Mouse (Mus musculus): Measurements from ENCODE around the gene Zfp867. TPM values are rescaled to one million over a fixed set of nuclear protein-coding genes. Genes with fewer than 3 reads are reported as not detected.
A peak's percentile ranks its signal among the peaks of the same experiment; 100 is the strongest.

Zfp867 gene
- polyA plus RNA-seq, 1 experiment from 2014 or later, result 11.6 TPM

DNA sequence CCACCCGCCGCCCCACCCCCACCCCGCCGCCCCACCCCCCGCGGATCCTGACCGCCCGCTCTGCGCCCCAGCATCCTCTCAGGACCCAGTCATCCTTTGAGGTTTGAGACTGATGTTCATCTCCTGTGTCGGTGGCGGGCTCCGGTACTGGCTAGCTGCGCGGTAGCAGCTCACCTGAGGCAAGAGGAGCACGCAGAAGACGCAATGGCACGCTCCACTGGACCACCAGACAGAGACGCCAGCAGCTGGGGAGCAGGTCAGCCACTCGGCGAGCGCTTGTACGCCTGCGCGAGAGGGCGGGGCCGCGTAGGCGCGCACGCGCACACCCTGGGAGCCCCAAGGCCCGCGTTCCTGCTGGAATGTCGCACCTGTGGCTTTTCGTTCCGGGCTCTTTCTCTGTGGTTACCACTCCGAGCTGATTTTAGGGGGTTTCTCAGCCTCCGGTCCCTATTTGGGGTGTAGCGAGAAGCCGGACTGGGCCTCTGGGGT is 22.5 kb downstream of the Zfp867 start, which contains the start of gene Jmjd4:
Jmjd4 (plus strand) TSS at position 305 of the 489 bp plus-strand sequence.
- Histone ChIP-seq H3K27ac (ENCODE audit: low read depth, low read length) (no peak within 1 kb of the TSS), H3K4me1 (ENCODE audit: control insufficient read depth, insufficient read depth, low read length) (peaks cover 7% of the 10 kb centered on the region), H3K9me3 (ENCODE audit: control insufficient read depth, low read length) (no peaks in the 10 kb centered on the region), H3K4me2 (ENCODE audit: low read depth) (peak within 1 kb of the TSS; percentile 97), H3K9ac (ENCODE audit: low read length) (peak within 1 kb of the TSS; percentile 70), H3K27me3 (ENCODE audit: control insufficient read depth, insufficient read depth, low read length) (no peaks in the 10 kb centered on the region), H3K4me3 (ENCODE audit: low read depth, low read length) (peak within 1 kb of the TSS; percentile 85), H3K36me3 (ENCODE audit: control insufficient read depth, insufficient read depth, low read length) (peaks cover 4% of the 10 kb centered on the region)
- under 1% methylated on average over 28 of the region's 40 CpGs for WGBS
- ATAC-seq (ENCODE audit: insufficient read depth, low FRiP score, low TSS enrichment) (peak; percentile 90), DNase-seq (ENCODE audit: low spot score) (peak; percentile 92)

DNA sequence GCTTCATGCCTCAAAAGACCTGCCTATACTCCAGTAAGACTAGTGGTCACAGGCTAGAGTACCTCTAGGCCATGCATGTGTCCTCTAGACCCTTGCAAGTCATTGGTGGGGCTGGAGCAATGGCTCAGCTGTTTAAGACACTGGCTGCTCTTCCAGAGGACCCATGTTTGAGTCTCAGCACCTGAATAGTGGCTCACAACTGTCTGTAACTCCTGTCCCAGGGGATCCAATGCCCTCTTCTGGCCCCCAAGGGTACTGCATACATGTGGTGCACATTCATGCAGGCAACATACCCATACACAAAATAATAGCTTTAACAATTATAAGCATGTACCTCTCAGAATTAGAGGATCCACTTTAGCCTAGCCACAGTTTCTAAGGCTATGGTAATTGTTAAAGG is 29.2 kb downstream of the Zfp867 start:
- DNase-seq (ENCODE audit: low spot score) (no peak), ATAC-seq (ENCODE audit: insufficient read depth, low FRiP score, low TSS enrichment) (no peak)
- H3K9ac ChIP-seq (ENCODE audit: low read length), result no peak overlapping the region
- no peaks in the 10 kb centered on the region for H3K27me3 ChIP-seq (ENCODE audit: control insufficient read depth, insufficient read depth, low read length)
- no peak overlapping the region for H3K27ac ChIP-seq (ENCODE audit: low read depth, low read length)
- H3K9me3 ChIP-seq (ENCODE audit: control insufficient read depth, low read length), result no peaks in the 10 kb centered on the region
- no peak overlapping the region for H3K4me3 ChIP-seq (ENCODE audit: low read depth, low read length)
- no peak overlapping the region for H3K4me2 ChIP-seq (ENCODE audit: low read depth)
- no peaks in the 10 kb centered on the region; the same call in 1 of the 2 replicates for H3K36me3 ChIP-seq (ENCODE audit: control insufficient read depth, insufficient read depth, low read length)
- H3K4me1 ChIP-seq (ENCODE audit: control insufficient read depth, insufficient read depth, low read length), result no peaks in the 10 kb centered on the region

DNA sequence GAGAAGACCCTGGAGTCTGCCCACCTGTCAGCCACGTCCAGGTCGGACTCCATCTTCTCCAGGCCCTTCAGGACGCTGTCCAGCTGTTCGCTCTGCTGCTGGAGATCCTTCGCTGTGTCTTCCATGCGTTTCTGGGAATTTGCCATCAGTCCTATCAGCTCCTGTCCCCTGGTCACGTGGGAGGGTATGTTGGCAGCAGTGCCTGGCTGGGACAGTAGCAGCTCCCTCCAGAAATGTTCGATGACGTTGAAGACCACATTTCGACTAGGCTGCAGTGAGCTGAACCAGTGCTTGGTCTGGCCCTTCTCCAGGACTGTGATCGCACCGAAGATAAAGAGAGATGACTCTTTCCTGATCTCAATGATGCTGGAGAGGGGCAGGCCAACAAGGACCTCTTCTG is 34.3 kb downstream of the Zfp867 start:
- peaks cover 7% of the 10 kb centered on the region for H3K36me3 ChIP-seq (ENCODE audit: control insufficient read depth, insufficient read depth, low read length)
- H3K4me3 ChIP-seq (ENCODE audit: low read depth, low read length), result no peak overlapping the region
- no peak overlapping the region for H3K9ac ChIP-seq (ENCODE audit: low read length)
- ATAC-seq (ENCODE audit: insufficient read depth, low FRiP score, low TSS enrichment) (no peak), DNase-seq (ENCODE audit: low spot score) (no peak)
- WGBS, result 93% methylated on average over 12 of the region's 12 CpGs
- no peaks in the 10 kb centered on the region for H3K4me1 ChIP-seq (ENCODE audit: control insufficient read depth, insufficient read depth, low read length)
- no peak overlapping the region for H3K27ac ChIP-seq (ENCODE audit: low read depth, low read length)
- H3K27me3 ChIP-seq (ENCODE audit: control insufficient read depth, insufficient read depth, low read length), result no peaks in the 10 kb centered on the region
- no peaks in the 10 kb centered on the region for H3K9me3 ChIP-seq (ENCODE audit: control insufficient read depth, low read length)
- no peak overlapping the region for H3K4me2 ChIP-seq (ENCODE audit: low read depth)

DNA sequence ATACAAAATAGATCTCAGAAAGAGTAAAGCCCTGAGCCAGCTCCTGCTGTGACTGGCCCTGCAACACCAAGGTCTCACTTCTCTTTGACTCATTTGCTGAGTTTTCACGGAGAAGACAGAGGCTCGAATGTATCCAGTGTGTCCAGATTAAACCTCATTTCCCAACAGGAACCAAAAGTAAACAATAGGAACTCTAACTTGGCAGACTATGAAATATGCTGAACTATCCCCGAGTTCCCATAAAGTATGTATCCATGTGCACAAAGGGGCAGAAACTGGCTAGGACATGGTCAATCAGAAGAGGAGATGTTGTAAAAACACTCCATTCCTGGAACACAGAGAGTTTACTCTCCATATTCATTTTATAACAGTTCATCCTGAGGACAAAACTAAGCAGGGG is 40.0 kb downstream of the Zfp867 start:
- Histone ChIP-seq H3K4me3 (ENCODE audit: low read depth, low read length) (no peak overlapping the region), H3K27ac (ENCODE audit: low read depth, low read length) (no peak overlapping the region), H3K9ac (ENCODE audit: low read length) (no peak overlapping the region), H3K36me3 (ENCODE audit: control insufficient read depth, insufficient read depth, low read length) (peaks cover 6% of the 10 kb centered on the region), H3K4me1 (ENCODE audit: control insufficient read depth, insufficient read depth, low read length) (no peaks in the 10 kb centered on the region), H3K4me2 (ENCODE audit: low read depth) (no peak overlapping the region), H3K9me3 (ENCODE audit: control insufficient read depth, low read length) (no peaks in the 10 kb centered on the region), H3K27me3 (ENCODE audit: control insufficient read depth, insufficient read depth, low read length) (no peaks in the 10 kb centered on the region)
- ATAC-seq (ENCODE audit: insufficient read depth, low FRiP score, low TSS enrichment), result no peak
- WGBS, result 75% methylated on average over 3 of the region's 3 CpGs
- no peak for DNase-seq (ENCODE audit: low spot score)

DNA sequence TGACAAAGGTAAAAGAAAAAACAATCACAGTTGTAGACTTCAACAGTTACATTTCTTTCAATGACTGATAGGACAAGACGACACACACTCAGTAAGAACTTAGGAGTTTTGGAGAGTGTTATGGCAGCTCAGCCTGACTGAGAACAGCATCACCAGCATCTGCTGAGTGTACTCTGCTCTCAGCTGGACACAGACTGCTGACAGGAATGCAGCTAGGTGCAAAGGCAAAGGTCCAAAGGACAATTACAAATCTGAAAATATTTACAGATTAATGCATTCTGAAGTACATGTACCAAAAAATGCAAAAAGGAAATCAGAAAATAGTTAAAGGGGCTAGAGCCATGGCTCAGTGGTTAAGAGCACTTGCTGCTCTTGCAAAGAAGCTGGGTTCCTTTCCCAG is 42.3 kb downstream of the Zfp867 start:
- Histone ChIP-seq H3K9me3 (ENCODE audit: control insufficient read depth, low read length) (no peaks in the 10 kb centered on the region), H3K9ac (ENCODE audit: low read length) (no peak overlapping the region), H3K27me3 (ENCODE audit: control insufficient read depth, insufficient read depth, low read length) (no peaks in the 10 kb centered on the region), H3K27ac (ENCODE audit: low read depth, low read length) (no peak overlapping the region), H3K4me1 (ENCODE audit: control insufficient read depth, insufficient read depth, low read length) (no peaks in the 10 kb centered on the region), H3K36me3 (ENCODE audit: control insufficient read depth, insufficient read depth, low read length) (peaks cover 6% of the 10 kb centered on the region), H3K4me2 (ENCODE audit: low read depth) (no peak overlapping the region), H3K4me3 (ENCODE audit: low read depth, low read length) (no peak overlapping the region)
- ATAC-seq (ENCODE audit: insufficient read depth, low FRiP score, low TSS enrichment), result no peak
- 82% methylated on average over 1 of the region's 1 CpGs for WGBS
- no peak for DNase-seq (ENCODE audit: low spot score)

DNA sequence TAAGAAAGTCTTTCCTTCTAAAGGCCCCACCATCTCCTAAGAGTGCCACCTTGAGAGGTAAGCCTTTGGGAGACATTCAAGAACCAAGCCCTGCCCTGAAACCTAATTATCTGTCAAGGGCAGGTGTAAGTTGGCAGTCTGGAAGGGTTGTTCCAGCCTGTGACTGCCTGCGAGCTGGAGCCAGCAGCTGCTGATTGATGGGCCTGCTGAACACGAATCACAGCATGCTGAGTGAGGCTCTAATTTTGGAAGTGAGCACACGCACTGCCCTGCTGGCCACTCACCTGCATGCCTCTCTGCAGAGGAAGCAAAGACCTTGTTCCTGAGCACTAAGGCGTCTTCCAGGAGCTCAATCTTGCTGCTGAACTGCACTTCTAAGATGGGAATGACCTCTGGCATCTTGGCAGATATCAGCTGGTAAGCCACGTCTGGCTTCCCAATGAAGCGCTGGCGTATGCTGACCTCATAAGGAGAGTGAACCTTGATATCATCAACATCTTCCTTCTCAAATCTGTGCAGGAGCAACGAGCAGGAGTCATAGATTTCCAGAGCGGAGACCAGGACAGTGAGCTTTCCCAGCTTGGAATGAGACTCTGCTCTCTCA is 44.1 kb downstream of the Zfp867 start:
- DNase-seq (ENCODE audit: low spot score) (no peak), ATAC-seq (ENCODE audit: insufficient read depth, low FRiP score, low TSS enrichment) (no peak)
- H3K4me1 ChIP-seq (ENCODE audit: control insufficient read depth, insufficient read depth, low read length), result no peaks in the 10 kb centered on the region
- H3K4me2 ChIP-seq (ENCODE audit: low read depth), result no peak overlapping the region
- H3K9me3 ChIP-seq (ENCODE audit: control insufficient read depth, low read length), result no peaks in the 10 kb centered on the region
- H3K36me3 ChIP-seq (ENCODE audit: control insufficient read depth, insufficient read depth, low read length), result peaks cover 6% of the 10 kb centered on the region
- no peak overlapping the region for H3K4me3 ChIP-seq (ENCODE audit: low read depth, low read length)
- H3K9ac ChIP-seq (ENCODE audit: low read length), result no peak overlapping the region
- no peak overlapping the region for H3K27ac ChIP-seq (ENCODE audit: low read depth, low read length)
- 88% methylated on average over 9 of the region's 9 CpGs for WGBS
- H3K27me3 ChIP-seq (ENCODE audit: control insufficient read depth, insufficient read depth, low read length), result no peaks in the 10 kb centered on the region

DNA sequence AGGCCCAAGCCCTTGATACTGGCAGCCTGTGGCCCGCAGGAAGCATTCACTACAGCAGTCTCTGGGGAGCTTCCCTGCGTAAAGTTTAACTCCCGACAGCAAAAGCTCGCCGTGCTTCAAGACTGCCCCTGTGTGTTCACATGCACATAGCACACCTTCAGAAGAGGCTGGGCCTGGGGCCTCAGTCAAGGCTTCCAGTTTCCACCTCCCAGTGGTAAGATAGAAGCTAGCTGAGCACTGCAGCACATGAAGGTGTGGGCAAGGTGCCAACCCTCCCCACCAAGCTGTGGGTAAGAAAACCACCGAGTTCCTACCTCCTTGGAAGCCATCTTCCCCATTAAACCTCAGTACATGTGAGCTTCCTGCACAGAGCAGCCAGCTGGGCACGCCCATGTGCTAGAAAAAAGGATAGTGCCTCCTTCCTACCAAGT is 46.6 kb downstream of the Zfp867 start:
- H3K36me3 ChIP-seq (ENCODE audit: control insufficient read depth, insufficient read depth, low read length), result peaks cover 7% of the 10 kb centered on the region
- DNase-seq (ENCODE audit: low spot score), result no peak
- no peak overlapping the region for H3K4me2 ChIP-seq (ENCODE audit: low read depth)
- no peaks in the 10 kb centered on the region for H3K4me1 ChIP-seq (ENCODE audit: control insufficient read depth, insufficient read depth, low read length)
- H3K9ac ChIP-seq (ENCODE audit: low read length), result no peak overlapping the region
- no peaks in the 10 kb centered on the region for H3K27me3 ChIP-seq (ENCODE audit: control insufficient read depth, insufficient read depth, low read length)
- no peak overlapping the region for H3K27ac ChIP-seq (ENCODE audit: low read depth, low read length)
- H3K4me3 ChIP-seq (ENCODE audit: low read depth, low read length), result no peak overlapping the region
- no peak for ATAC-seq (ENCODE audit: insufficient read depth, low FRiP score, low TSS enrichment)
- 73% methylated on average over 7 of the region's 7 CpGs for WGBS
- H3K9me3 ChIP-seq (ENCODE audit: control insufficient read depth, low read length), result no peaks in the 10 kb centered on the region

DNA sequence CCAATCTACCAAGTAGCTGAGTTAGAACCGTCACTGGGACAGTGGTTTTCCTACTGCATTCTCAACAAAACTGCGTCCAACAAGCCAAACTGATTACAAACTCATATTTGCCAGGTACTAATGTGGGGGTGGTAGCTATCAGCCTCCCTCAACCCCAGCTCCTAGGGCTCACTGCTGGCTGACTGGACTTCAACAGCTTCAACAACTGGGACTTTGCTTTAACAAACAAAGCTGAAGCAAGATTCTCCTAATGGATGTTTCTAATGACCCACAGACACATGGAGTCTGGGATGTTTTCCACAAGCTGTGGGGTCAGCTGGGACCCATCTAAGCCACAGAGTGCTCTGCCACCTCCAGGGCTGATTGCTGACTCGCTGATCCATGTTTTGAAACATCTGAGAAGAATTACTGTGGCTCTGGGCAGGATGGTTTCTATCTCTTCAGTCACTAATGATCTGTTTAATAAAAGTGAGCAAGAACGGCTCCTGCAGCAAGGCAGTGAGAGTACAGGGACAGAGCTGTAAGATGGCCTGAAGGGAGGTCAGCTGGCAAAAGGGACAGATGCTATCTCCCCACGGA is 49.2 kb downstream of the Zfp867 start:
- Histone ChIP-seq H3K27ac (ENCODE audit: low read depth, low read length) (no peak overlapping the region), H3K36me3 (ENCODE audit: control insufficient read depth, insufficient read depth, low read length) (peaks cover 5% of the 10 kb centered on the region), H3K9ac (ENCODE audit: low read length) (no peak overlapping the region), H3K4me1 (ENCODE audit: control insufficient read depth, insufficient read depth, low read length) (no peaks in the 10 kb centered on the region), H3K9me3 (ENCODE audit: control insufficient read depth, low read length) (no peaks in the 10 kb centered on the region), H3K27me3 (ENCODE audit: control insufficient read depth, insufficient read depth, low read length) (no peaks in the 10 kb centered on the region), H3K4me3 (ENCODE audit: low read depth, low read length) (no peak overlapping the region), H3K4me2 (ENCODE audit: low read depth) (no peak overlapping the region)
- no peak for ATAC-seq (ENCODE audit: insufficient read depth, low FRiP score, low TSS enrichment)
- WGBS, result 78% methylated on average over 5 of the region's 5 CpGs
- no peak for DNase-seq (ENCODE audit: low spot score)

DNA sequence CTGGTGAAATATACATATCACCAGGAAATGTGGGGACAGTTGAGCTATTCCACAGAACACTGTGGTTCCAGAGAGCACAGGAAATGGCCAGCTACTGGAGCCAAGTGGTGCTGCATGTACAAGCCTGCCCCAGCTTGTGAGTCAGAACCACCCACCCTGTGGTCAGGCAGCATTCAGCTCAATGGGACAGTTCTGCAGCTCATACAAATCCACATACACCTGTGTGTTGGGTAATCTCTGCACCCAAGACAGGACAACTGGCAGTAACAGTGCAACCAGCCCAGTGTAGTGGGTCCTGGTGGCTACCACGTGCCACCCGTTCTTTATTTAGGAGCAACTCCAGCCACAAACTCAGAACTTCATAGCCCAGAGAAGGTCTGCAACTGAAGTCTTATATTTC is 50.3 kb downstream of the Zfp867 start:
- H3K36me3 ChIP-seq (ENCODE audit: control insufficient read depth, insufficient read depth, low read length), result peaks cover 2% of the 10 kb centered on the region; the same call in 1 of the 2 replicates
- H3K4me3 ChIP-seq (ENCODE audit: low read depth, low read length), result no peak overlapping the region
- ATAC-seq (ENCODE audit: insufficient read depth, low FRiP score, low TSS enrichment) (no peak), DNase-seq (ENCODE audit: low spot score) (no peak)
- no peak overlapping the region for H3K27ac ChIP-seq (ENCODE audit: low read depth, low read length)
- no peak overlapping the region for H3K9ac ChIP-seq (ENCODE audit: low read length)
- no peak overlapping the region for H3K4me2 ChIP-seq (ENCODE audit: low read depth)
- no peaks in the 10 kb centered on the region for H3K27me3 ChIP-seq (ENCODE audit: control insufficient read depth, insufficient read depth, low read length)
- H3K9me3 ChIP-seq (ENCODE audit: control insufficient read depth, low read length), result no peaks in the 10 kb centered on the region
- 87% methylated on average over 2 of the region's 2 CpGs for WGBS
- H3K4me1 ChIP-seq (ENCODE audit: control insufficient read depth, insufficient read depth, low read length), result no peaks in the 10 kb centered on the region
